ENCODE assay signal across 15 mouse cellular contexts in genomic region chr13:37912591-37913467, GRCm38 (mm10).
DNase-seq lines count a peak whose midpoint lies in the region; ATAC-seq and TF ChIP-seq lines count a peak whose summit lies in the region.
"Had no signal": no experiment of that assay in that cellular context is flagged by ENCODE, and none has a peak within 500 bp of the region (broad histone marks: within the 10 kb centered on the region; RNA-seq: fewer than 3 reads in every experiment).

No protein-coding gene starts in this region.

- no peaks in the 10 kb centered on the region for H3K27me3 ChIP-seq in embryonic facial prominence, embryonic 14.5 days (replicated peaks; ENCODE audit: control insufficient read depth, insufficient read depth, low read length)
- no peaks in the 10 kb centered on the region for H3K27me3 ChIP-seq in embryonic facial prominence, embryonic 10.5 days (replicated peaks; ENCODE audit: low read depth, poor library complexity, severe bottlenecking)
- H3K27me3 ChIP-seq in lung, embryonic 16.5 days (ENCODE audit: control insufficient read depth, insufficient read depth, low read depth, low read length): no peaks in the 10 kb centered on the region
- no peaks in the 10 kb centered on the region for H3K27me3 ChIP-seq in liver, embryonic 13.5 days
- H3K27me3 ChIP-seq: neural tube, embryonic 15.5 days had no signal

- H3K4me1 ChIP-seq in embryonic facial prominence, embryonic 14.5 days (ENCODE audit: control insufficient read depth, insufficient read depth, low read length): no peaks in the 10 kb centered on the region
- peaks cover 12% of the 10 kb centered on the region for H3K4me1 ChIP-seq in embryonic facial prominence, embryonic 10.5 days
- H3K4me1 ChIP-seq in lung, embryonic 16.5 days (replicated peaks; ENCODE audit: control insufficient read depth, insufficient read depth, low read length): peaks cover 19% of the 10 kb centered on the region
- peaks cover 14% of the 10 kb centered on the region for H3K4me1 ChIP-seq in lung, adult 2 months (ENCODE audit: control insufficient read depth, insufficient read depth, low read length)
- H3K4me1 ChIP-seq in liver, embryonic 13.5 days (replicated peaks): peaks cover 28% of the 10 kb centered on the region

- H3K9me3 ChIP-seq in embryonic facial prominence, embryonic 14.5 days (ENCODE audit: control insufficient read depth, low read length): no peaks in the 10 kb centered on the region
- H3K9me3 ChIP-seq in embryonic facial prominence, embryonic 10.5 days: no peaks in the 10 kb centered on the region
- no peaks in the 10 kb centered on the region for H3K9me3 ChIP-seq in lung, embryonic 16.5 days (ENCODE audit: control insufficient read depth, low read length)
- no peaks in the 10 kb centered on the region for H3K9me3 ChIP-seq in liver, embryonic 13.5 days (replicated peaks)
- H3K9me3 ChIP-seq: midbrain, embryonic 10.5 days; neural tube, embryonic 15.5 days had no signal

- 0 out of 2 replicates have a peak, but pooled peaks have one; percentile 7 for ATAC-seq in embryonic facial prominence, embryonic 14.5 days (ENCODE audit: low read depth)
- ATAC-seq in lung, embryonic 16.5 days (ENCODE audit: low read depth): no peak
- ATAC-seq in liver, embryonic 13.5 days (ENCODE audit: low read depth): no peak

- no peak overlapping the region for H3K9ac ChIP-seq in embryonic facial prominence, embryonic 14.5 days (ENCODE audit: low read depth, low read length)
- 0 out of 2 replicates have a peak overlapping the region, but pooled peaks have one; percentile 7 for H3K9ac ChIP-seq in lung, embryonic 16.5 days (ENCODE audit: low read length)
- H3K9ac ChIP-seq in liver, embryonic 13.5 days: no peak overlapping the region
- H3K9ac ChIP-seq: neural tube, embryonic 15.5 days had no signal

- no peak for DNase-seq in embryonic facial prominence, embryonic 14.5 days (ENCODE audit: low spot score)
- no peak for DNase-seq in embryonic facial prominence, embryonic 10.5 days (ENCODE audit: low spot score)
- no peak for DNase-seq in lung, adult 2 months
- no peak for DNase-seq in liver, embryonic 13.5 days
- no peak for DNase-seq in urinary bladder, postnatal 4 days (ENCODE audit: low spot score in 2 of 2)
- no peak for DNase-seq in frontal cortex, postnatal 14 days (ENCODE audit: low spot score in 2 of 2)
- no peak for DNase-seq in urinary bladder, postnatal 10 days (ENCODE audit: low spot score)
- DNase-seq: adrenal gland, postnatal 10 days; cerebellum, adult 11 months; gastrocnemius, postnatal 10 days; left cerebral cortex, postnatal 4 days; thymus, postnatal 4 days had no signal

- 55% methylated on average over 12 of the region's 12 CpGs for WGBS in embryonic facial prominence, embryonic 14.5 days
- 59% methylated on average over 12 of the region's 12 CpGs for WGBS in embryonic facial prominence, embryonic 10.5 days
- 48% methylated on average over 12 of the region's 12 CpGs for WGBS in lung, embryonic 16.5 days
- 55% methylated on average over 12 of the region's 12 CpGs for WGBS in lung, adult 2 months
- WGBS in liver, embryonic 13.5 days (ENCODE audit: insufficient replicate concordance): 64% methylated on average over 12 of the region's 12 CpGs

- no peak overlapping the region for H3K4me2 ChIP-seq in embryonic facial prominence, embryonic 14.5 days (ENCODE audit: low read depth, low read length)
- no peak overlapping the region for H3K4me2 ChIP-seq in lung, embryonic 16.5 days (ENCODE audit: low read depth, low read length)
- H3K4me2 ChIP-seq in liver, embryonic 13.5 days: no peak overlapping the region
- H3K4me2 ChIP-seq: neural tube, embryonic 15.5 days had no signal

- no peak for TF ChIP-seq POLR2A in lung, adult 2 months (IDR thresholded peaks at IDR 0.05; ENCODE audit: borderline replicate concordance, extremely low read depth, low read depth, low read length)

- H3K4me3 ChIP-seq in embryonic facial prominence, embryonic 14.5 days (ENCODE audit: low read depth, low read length): no peak overlapping the region
- H3K4me3 ChIP-seq in embryonic facial prominence, embryonic 10.5 days: no peak overlapping the region
- H3K4me3 ChIP-seq in lung, embryonic 16.5 days (ENCODE audit: low read length): no peak overlapping the region
- H3K4me3 ChIP-seq in lung, adult 2 months (replicated peaks; ENCODE audit: extremely low read depth, low read depth, low read length): no peak overlapping the region
- no peak overlapping the region for H3K4me3 ChIP-seq in liver, embryonic 13.5 days (replicated peaks)
- H3K4me3 ChIP-seq: midbrain, embryonic 10.5 days; neural tube, embryonic 15.5 days had no signal

- peaks cover 66% of the 10 kb centered on the region for H3K36me3 ChIP-seq in embryonic facial prominence, embryonic 14.5 days (ENCODE audit: control insufficient read depth, insufficient read depth, low read length)
- peaks cover 55% of the 10 kb centered on the region for H3K36me3 ChIP-seq in embryonic facial prominence, embryonic 10.5 days (replicated peaks)
- peaks cover 38% of the 10 kb centered on the region for H3K36me3 ChIP-seq in lung, embryonic 16.5 days (ENCODE audit: control insufficient read depth, insufficient read depth, low read length)
- peaks cover 94% of the 10 kb centered on the region for H3K36me3 ChIP-seq in liver, embryonic 13.5 days

- TF ChIP-seq CTCF in lung, adult 2 months (IDR thresholded peaks at IDR 0.05; ENCODE audit: insufficient read depth, low read length): no peak

- H3K27ac ChIP-seq in embryonic facial prominence, embryonic 14.5 days (replicated peaks; ENCODE audit: low read depth, low read length): no peak overlapping the region
- H3K27ac ChIP-seq in embryonic facial prominence, embryonic 10.5 days (replicated peaks): no peak overlapping the region
- peak overlapping the region; percentile 47; the same call in 1 of the 2 replicates for H3K27ac ChIP-seq in lung, embryonic 16.5 days (ENCODE audit: low read length)
- H3K27ac ChIP-seq in liver, embryonic 13.5 days: peak overlapping the region; percentile 54
- H3K27ac ChIP-seq: midbrain, embryonic 10.5 days; neural tube, embryonic 15.5 days had no signal

Comparison
In these comparisons a context has a peak if more than half of its experiments do, and no peak if none do; other contexts are left out.
1. H3K27ac ChIP-seq: peak in lung, embryonic 16.5 days (single experiment) and liver, embryonic 13.5 days (single experiment); none in embryonic facial prominence, embryonic 14.5 days (single experiment) and embryonic facial prominence, embryonic 10.5 days (single experiment).